Mouse (Mus musculus) heart, adult 18-20 months (tissue): Measurements from ENCODE around the gene Wscd2. TPM values are rescaled to one million over a fixed set of nuclear protein-coding genes. Genes with fewer than 3 reads are reported as not detected.
A peak's percentile ranks its signal among the peaks of the same experiment; 100 is the strongest.
"Not testable (repeated sequence)": the region's sequence is repeated elsewhere in the genome, so short reads cannot be mapped to it uniquely, and the experiment has no call there.

Source experiments
- DNase-seq, 2 experiments: peaks; one replicate each; pipeline ENCODE4 v3.0.0; 2021 to 2022; ENCODE audit warnings: mixed read lengths in 1 of 2
- total RNA-seq, 2 experiments: library from RNA; stranded (reverse); gene quantifications; 2 replicates each; pipeline ENCODE4 v1.2.3; 2021

Gene Wscd2
- total RNA-seq, 2 experiments from 2014 or later, result 0.22 to 0.23 TPM

DNA sequence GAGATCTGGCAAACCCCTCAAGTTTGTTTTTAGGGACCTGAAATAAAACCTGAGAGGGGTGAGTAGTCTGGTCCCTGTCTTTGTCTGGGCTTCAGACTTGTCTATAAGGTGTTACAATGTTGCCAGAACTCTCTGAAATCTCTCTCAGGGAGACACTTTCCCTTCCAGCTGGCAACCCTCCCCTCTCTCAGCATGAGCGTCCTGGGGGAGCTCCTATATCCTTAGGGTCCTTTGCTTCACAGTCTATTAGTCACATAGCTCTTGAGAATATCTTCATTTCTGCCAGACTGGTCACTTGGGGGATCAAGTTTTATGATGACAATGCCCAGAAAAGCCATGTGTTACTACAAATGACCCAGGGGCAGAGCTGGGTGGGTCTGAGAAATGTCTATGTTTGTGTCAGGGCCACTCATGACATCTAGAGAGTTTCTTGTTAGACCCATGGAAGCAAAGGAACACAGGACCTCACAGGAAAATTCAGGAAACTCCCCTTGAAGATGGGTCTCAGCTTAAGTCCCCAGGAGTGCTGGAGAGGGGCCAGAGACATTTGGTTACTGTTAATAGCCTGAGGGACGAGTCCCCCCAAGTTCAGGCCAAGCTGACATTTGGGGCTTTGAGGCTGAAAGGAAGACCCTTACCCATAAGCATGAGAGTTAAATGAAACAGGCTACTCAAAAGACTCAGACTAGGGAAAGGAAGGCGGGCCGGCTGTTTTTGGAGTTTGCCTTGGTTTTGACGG, 93.5 kb downstream of the Wscd2 start:
- no peak for DNase-seq

DNA sequence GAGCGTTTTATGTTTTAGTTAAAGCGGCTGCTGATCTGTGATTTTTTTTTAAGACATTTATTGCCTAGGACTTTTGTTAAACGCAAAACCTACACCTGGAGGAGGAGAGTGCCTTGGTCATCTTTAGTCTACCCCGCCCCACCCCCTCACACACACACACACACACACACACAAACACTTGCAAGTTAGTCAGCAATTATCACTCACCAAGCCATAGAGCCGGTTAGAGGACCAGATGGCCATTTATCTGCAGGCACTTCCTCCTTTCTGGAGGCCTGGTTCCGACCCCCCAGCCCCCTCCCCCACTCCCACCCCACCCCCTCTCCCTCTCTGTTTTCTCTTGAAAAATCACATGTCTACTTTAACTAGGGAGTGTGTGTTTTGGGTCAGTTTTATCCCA, 94.3 kb downstream of the Wscd2 start:
- DNase-seq, result no peak

DNA sequence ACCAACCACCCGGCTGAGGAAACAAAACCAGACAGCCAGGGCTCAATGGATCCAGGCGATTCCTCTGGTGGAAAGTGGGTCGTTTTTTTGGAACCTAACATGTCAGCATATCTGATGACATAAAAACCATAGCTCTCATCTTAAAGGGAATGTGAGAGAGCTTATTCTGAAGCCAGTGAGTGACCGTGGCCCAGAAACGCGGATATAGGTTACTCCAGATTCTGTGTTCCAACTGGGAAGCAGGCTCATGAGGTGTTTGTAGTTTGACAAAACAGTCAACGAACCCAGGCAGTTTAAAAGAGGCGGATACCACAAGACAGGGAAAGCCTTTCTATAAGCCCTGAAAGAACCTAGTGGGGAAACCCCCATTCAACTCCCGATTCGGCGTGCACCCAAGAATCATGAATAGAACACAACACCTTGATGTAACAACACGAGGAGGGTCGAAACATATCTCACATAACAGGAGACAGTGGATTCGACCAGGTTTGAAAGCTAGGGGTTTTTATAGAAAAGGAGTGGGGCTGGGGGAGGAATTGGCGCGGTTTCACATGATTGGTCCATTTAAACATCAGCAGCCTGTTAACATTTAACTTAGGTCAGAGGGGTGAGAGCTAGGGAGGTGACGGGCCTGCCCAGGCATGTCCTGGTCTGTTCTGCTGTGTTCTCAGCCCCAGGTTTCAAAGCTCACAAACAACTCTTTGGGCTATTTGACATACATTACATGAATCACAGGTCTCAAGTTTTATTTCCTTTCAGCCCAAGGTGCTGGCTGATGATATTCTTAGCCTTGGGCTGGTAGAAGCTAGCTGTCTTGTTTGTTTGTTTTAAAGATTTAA, 95.7 kb downstream of the Wscd2 start:
- not testable (repeated sequence) for DNase-seq

DNA sequence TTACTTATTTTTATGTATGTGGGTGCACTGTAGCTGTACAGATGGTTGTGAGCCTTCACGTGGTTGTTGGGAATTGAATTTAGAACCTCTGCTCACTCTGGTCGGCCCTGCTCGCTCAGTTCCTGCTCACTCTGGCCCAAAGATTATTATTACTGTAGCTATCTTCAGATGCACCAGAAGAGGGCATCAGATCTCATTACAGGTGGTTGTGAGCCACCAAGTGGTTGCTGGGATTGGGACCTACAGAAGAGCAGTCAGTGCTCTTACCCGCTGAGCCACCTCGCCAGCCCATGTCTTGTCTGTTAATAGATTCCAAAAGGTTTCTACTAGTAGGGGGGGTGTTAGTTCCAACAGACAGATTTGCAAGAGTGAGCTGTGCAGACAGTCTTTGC, 96.3 kb downstream of the Wscd2 start:
- not testable (repeated sequence) for DNase-seq

DNA sequence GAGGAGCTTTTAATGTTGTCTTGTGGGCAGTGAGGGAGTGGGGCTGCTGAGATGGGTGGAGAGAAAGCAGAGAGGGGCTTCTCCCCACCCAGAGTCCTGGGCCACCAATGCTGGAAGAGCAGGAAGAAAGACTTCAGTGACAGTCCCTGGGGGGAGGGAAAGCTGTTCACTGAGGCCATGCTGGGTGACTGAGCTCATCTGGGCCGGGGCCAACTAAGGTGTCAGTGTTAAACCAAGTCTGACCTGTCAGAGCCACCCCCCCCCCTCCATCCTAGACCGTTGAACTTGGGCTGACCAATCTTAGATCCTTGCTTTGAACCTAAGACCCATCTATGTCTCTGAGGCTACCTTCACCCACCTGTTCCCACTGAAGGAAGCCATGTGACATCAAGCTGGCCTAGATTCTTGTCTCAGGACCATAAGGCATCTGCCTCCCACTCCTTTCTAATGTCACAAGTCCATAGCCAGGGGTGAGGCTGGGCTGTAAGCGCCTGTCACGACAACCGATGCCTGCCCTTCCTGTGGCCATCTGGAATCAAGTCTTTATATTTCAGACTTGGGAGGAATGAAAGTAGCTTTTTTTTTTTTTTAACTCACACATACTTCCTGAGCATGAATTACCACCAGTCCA, 100.0 kb downstream of the Wscd2 start:
- no peak for DNase-seq

DNA sequence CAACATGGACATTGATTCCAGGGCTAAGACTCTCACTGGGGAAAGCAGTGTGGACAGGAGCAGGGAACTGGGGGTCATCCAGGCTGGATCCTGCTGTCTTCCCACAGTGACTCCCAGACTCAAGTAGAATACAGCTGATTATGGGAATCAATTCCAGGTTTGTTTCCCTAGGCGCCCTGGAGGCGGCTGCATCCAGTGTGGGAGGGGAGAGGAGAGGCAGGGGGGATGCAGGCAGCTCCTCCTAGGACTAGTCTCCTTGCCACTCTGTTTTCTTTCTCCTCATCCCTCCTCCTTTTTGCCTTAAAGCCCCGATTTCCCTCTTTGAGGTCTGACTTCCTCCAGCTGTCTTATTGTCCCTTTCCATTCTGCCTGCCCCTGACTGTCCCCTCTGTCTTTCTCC, 101.0 kb downstream of the Wscd2 start:
- no peak for DNase-seq

DNA sequence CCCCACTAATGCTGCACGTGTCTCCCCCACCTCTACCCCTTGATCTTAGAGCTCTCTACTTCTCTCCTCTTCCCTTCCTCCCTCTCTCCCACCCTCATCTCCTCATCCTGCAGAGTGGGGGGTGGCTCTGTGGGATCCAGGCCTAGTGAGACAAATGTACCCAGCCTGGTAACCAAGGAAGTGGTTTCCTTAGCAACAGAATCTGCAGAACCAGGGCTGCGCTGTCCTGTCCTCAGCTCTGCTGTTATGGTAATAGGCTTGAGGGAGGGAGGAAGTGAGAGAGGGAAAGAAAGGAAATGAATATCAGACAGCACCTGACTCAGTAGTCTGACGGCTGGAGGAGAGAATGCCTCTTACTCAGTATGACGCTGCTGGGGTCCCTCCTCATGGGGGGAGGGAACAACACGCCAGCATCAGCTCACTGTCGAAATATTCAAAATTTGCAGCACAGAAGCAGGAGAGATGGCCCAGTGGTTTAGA, 101.7 kb downstream of the Wscd2 start:
- no peak for DNase-seq

DNA sequence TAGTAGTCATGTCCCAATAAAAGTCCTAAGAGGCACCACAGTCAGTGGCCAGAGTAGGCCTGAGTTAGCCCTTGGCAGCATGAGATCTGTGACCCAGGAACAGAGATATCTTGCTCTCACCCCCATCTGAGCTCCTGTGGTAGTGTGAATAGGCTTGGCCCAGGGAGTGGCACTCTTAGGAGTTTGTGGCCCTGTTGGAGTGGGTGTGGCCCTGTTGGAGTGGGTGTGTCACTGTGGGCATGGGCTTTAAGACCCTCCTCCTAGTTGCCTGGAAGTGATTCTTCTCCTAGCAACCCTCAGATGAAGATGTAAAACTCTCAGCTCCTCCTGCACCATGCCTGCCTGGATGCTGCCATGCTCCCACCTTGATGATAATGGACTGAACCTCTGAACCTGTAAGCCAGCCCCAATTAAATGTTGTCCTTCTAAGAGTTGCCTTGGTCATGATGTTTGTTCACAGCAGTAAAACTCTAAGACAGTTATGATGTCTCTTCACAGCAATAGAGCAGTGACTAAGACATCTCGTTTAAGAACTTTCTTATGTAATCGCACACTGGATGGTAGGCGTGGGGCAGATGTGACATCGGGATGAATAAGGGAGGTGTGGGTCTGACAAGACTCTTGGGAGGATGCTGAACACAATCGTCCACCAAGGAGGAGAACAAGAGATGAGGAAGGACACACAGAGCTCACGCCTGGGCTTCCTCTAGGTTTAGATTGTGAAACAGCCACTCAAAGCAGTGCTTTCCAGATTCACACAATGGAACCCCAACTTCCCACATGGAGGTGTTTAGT, 104.0 kb downstream of the Wscd2 start:
- no peak for DNase-seq

DNA sequence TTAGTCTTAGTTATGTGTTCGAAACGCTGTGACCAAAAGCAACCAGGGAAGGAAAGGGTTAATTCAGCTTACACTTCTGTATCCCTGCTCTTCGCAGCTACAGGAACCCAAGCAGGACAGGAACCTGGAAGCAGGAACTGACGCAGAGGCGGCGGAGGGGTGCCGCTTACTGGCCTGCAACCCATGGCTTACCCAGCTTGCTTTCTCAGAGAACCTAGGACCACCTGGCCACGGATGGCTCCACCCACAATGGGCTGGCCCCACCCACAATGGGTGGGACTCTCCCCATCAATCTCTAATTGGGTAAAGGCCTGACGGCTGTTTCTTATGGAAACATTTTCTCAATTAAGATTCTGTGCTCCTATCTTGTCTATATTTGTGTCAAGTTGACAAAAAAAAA, 106.1 kb downstream of the Wscd2 start:
- DNase-seq, result no peak

DNA sequence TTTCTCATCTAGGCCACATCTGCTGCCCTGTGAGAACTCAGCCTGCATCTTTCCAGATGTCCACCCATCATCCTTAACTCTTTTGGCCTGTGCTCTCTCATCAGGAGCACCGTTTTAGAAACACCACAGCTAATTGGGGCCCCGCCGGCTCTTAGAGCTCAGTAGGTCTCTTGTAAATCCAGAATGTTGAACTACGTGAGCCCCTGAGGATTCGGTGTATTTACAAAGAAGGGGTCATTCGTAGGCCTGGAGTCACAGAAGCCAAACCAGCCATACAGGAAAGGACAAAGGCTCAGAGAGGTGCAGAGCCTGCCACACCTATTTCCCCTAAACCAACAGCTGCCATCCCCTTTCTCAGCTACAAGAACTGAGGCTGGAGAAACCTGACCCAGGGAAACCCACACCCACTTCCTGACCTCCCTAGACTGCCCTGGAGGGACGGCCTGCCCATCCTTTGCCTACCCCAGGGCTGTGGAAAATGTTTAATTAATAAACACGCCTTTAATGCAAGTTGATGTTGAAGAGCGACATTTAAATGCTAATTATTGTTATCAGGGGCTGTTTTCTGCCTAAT, 106.7 kb downstream of the Wscd2 start:
- no peak for DNase-seq

DNA sequence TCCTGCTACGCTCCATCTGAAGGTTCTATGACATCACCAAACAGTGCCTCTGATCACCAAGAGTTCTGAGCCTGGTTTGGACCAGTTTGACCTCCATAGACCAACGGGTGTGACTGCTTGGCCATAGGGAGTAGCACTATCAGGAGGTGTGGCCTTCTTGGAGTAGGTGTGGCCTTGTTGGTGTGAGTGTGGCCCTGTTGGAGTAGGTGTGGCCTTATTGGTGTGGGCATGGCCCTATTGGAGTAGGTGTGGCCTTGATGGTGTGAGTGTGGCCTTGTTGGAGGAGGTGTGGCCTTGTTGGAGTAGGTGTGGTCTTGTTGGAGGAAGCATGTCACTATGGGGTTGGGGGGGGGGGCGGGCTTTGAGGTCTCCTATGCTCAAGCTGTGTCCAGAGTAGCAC, 110.0 kb downstream of the Wscd2 start:
- no peak for DNase-seq

DNA sequence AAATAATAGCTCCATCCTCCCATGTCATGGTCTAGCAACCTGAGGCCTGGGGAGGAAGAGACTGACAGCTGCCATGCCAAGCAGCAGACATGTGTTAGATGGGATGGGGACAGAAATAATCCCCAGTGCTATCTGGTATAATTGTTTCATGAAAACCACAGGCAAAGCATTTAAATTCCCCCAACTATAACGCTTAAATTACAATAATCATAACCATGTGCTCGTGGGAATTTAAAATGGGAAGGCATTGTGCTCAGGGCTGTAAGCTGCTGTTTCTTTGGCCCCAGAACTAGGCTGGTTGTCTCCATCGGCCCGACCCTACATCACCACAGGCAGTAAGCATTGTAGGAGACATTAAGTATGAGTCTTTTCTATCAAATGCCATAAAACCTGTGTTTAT, 110.7 kb downstream of the Wscd2 start:
- DNase-seq, result no peak

DNA sequence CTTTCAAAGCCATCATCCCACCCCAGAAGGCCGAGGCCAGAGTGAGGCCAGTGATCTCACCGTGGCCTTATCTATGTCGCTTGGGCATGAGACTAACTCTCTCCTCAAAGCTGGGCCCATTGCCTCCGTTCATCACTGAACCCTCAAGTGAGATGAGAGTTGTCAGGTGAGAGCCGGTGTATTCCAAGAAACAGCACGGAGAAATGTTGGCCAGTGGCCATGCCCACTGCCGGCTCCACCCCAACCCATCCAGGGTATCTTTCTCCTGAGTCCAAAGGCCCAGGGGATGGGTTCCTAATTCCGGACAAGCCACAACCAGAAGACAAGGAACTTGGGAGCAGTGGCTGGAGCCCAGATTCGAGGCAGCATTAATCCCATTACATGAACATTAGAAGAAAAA, 113.3 kb downstream of the Wscd2 start:
- DNase-seq, result no peak

DNA sequence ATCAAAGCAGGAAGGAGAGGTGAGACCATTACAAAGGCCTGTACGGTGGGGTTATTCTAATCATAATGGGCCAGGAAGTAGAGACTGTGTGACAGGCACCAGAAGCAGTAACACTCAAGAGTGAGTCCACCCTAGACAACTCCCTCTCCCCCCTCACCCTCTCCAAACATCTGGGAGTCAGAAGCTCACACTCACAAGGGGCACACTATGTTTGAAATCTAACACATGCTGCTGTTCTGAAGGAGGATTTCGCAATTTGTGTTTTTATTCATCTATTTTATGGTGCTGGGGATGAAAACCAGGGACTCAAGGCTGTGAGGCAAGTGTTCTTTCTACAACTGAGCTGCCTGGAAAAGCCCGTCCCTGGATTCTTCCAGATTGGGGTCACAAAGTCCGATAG, 114.6 kb downstream of the Wscd2 start:
- no peak for DNase-seq

DNA sequence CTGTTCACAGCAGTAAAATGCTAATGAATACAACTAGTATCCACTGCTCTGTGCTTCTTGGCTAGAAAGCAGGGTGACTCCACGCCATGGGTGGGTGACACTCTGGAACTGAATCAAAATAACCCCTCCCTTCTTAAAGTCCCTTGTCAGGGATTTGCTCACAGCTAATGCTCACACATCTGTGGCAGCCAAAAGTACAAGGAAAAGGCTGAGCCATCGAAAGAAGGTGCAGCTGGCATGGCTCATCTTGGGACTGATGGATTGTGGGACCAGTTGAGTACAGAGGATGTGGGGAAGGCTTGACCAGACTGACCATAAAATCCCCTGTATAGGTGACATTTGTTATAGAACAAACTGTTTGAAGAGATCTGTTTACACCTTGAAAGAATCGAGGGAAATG, 116.0 kb downstream of the Wscd2 start:
- no peak for DNase-seq

DNA sequence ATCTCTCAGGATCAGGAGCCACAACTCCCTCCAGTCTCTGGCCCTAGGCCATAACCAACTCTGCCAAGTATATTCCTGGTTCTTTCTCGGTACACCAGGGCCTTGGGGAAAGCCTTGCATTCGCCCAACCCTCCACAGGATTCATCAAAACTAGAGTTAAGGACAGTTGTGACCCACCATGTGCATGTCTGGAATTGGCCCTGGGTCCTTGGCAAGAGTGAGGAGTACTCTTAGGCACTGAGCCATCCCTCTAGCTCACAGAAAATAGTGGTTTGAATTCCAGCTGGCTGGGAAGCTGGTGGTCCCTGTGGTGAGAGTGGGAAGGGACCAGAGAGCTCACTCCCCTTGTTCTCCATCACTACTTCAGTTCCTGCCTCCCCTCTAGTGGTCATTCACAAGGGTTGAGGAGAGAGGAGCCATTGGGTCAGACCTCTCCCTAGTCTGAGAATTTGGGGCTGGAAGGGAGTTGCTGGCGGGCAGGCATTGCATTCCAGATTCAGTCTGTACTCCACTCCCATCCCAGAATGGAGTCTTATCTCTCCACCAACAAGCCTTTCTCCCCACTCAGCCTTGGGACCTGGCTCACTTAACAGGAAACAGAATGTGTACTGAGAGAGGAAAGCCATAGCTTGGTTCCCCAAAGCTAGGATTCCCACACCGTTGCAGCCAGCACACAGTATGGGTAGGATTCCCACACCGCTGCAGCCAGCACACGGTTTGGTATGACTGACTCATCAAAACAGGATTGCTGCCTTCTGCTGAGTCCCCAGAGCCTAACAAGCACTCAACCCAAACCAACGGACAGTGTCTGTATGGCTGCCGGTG, 117.0 kb downstream of the Wscd2 start:
- DNase-seq, result peak; percentile 62 to 70

DNA sequence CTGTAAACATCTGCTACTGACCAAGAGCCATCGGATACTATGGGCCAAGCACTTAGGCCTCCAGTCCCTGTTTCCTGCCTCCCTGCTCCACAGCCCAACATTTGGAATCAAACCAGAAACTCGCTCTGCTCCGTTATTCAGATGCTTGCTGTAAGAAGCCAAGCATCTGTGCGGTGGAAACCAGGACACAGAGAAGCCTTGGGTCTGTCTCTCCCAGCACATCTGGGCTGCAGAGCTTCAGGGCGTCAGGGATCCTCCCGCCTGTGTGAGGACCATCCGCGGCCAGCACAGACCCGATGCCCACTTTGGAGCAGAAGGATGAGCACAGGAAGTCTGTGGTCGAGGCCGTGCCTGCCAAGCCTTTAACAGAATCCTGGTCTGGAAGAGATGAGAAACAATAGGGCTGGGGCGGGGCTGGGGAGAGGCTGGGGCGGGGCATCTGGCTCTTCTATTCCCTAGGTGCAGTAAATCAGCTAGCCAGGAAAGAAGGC, 117.9 kb downstream of the Wscd2 start:
- DNase-seq, result peak; percentile 71 to 78

DNA sequence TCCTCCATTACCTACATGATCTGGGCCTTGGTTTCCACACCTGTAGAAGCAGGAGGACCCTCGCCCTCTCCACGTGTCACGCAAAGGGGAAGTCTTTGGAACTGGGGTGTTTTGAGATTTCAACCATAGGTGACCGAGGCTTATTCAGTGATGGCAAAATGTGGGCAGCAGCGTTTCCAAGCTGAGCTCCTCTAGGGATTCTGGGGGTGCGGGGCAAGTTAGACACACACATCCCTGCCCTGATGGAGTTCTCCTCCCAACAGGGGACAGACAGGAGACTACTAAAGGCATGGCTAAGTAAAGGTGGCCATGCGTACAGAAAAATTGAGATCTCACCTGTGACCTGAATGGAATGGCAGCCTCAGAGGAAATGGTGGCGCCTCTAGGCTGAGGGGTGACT, 118.4 kb downstream of the Wscd2 start:
- no peak for DNase-seq

DNA sequence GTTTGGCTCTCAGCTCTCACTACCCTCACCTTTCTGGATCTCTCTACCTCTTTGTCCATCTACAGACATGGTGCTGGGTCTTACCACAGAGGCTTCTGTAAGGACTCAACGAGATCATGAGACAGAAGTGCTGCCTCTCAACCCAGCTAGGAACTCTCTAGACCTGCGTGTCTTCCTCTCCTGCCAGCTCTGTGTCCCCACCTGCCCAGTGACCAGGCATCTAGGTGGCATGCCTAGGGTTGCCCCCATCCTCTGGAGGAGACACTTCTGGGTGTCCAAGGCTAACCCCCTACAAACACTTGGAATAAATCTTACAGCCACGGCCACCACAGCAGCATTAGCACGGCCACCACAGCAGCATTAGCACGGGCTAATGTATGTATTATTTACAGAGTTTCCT, 119.8 kb downstream of the Wscd2 start:
- no peak for DNase-seq

DNA sequence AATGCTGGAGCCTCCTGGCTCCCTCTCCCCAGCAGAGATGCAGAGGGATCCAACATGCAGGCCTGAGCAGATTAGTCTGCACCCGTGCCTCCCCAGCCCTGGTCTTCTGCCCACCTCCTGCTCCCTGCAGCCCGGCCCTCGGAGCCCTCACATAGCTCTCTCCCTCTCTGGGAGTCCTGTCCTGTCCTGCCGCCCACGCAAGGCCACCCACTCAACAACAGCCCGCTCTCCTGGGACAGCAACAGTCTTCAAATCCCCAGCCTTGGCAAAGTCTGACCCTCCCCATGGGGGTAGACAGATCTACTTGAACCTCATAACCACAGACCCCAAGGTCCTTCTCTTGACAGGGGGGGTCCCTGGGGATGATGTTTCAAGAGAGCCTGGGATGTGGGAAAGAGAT, 120.4 kb downstream of the Wscd2 start:
- DNase-seq, result no peak

DNA sequence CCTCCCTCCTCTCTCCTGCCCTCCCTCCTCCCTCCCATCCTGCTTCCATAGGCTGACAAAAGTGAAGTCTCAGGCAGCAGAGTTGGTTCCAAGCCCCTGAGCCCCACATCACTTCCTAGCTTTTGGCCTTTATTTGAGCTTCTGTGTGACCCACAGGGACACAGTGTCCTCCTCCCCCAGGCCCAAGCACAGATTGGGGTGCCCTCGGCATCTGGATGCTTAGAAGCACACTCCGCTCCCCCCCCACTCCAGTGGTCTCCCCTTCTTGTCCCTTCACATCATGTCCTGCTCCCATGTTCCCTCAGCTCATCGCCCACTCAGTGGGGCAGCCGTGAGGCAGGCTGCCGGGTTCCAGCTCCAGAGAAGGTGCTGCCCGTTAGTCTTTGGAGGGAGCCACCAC, 121.0 kb downstream of the Wscd2 start:
- DNase-seq, result no peak
